Comparison of ENCODE assay signal across 29 mouse cellular contexts in genomic region chr15:27748739-27749138, GRCm38 (mm10).
DNase-seq lines count a peak whose midpoint lies in the region; ATAC-seq lines count a peak whose summit lies in the region.
"Had no signal": no experiment of that assay in that cellular context is flagged by ENCODE, and none has a peak within 500 bp of the region (broad histone marks: within the 10 kb centered on the region; RNA-seq: fewer than 3 reads in every experiment).

No protein-coding gene starts in this region.

- no peaks in the 10 kb centered on the region for H3K27me3 ChIP-seq in kidney, embryonic 16.5 days (ENCODE audit: insufficient read depth, low read length)
- H3K27me3 ChIP-seq: CH12.LX; embryonic facial prominence, embryonic 13.5 days; forebrain, embryonic 12.5 days; forebrain, embryonic 15.5 days; heart, embryonic 13.5 days; hindbrain, embryonic 15.5 days had no signal

- 77% methylated on average over 8 of the region's 8 CpGs for WGBS in kidney, embryonic 16.5 days

- H3K36me3 ChIP-seq in kidney, embryonic 16.5 days (ENCODE audit: insufficient read depth, low read length), result peaks cover 66% of the 10 kb centered on the region
- H3K36me3 ChIP-seq: G1E had no signal

- peak; percentile 36 for DNase-seq in kidney, adult 18-20 months
- no peak for DNase-seq in kidney, postnatal 10 days
- DNase-seq in kidney, adult 9 months, result peak; percentile 52
- DNase-seq in kidney, postnatal 25 days, result peak; percentile 40 to 72
- DNase-seq in lung, postnatal 36 days, result no peak
- no peak for DNase-seq in thymus, postnatal 14 days
- DNase-seq: adrenal gland, adult 8-10 months; adrenal gland, postnatal 25 days; B cell, adult 2 months; cerebellum, adult 11-12 months; cerebellum, adult 8-10 months; cerebellum, postnatal 10 days; cerebellum, postnatal 36 days; embryo, embryonic 11 days; gastrocnemius, postnatal 25 days; heart, adult 2 months; heart, postnatal 14 days; heart, postnatal 4 days had no signal

- ATAC-seq in kidney, embryonic 16.5 days (ENCODE audit: low FRiP score, low TSS enrichment), result no peak
- ATAC-seq: forebrain, embryonic 15.5 days had no signal

- H3K4me1 ChIP-seq in kidney, embryonic 16.5 days (ENCODE audit: insufficient read depth, low read length), result peaks cover 15% of the 10 kb centered on the region
- H3K4me1 ChIP-seq: forebrain, embryonic 15.5 days had no signal

- H3K4me2 ChIP-seq in kidney, embryonic 16.5 days (replicated peaks; ENCODE audit: low read depth, low read length), result no peak overlapping the region
- H3K4me2 ChIP-seq: embryonic facial prominence, embryonic 13.5 days; forebrain, embryonic 12.5 days; forebrain, embryonic 15.5 days; heart, embryonic 13.5 days; hindbrain, embryonic 15.5 days had no signal

- no peak overlapping the region for H3K4me3 ChIP-seq in kidney, embryonic 16.5 days (ENCODE audit: low read length)
- H3K4me3 ChIP-seq: embryonic facial prominence, embryonic 10.5 days; embryonic facial prominence, embryonic 13.5 days; erythroblast, embryonic 14.5 days; forebrain, embryonic 12.5 days; forebrain, embryonic 15.5 days; heart, adult 2 months; heart, embryonic 10.5 days; heart, embryonic 13.5 days; hindbrain, embryonic 15.5 days had no signal

- H3K9me3 ChIP-seq in kidney, embryonic 16.5 days (ENCODE audit: low read length), result no peaks in the 10 kb centered on the region
- H3K9me3 ChIP-seq: embryonic facial prominence, embryonic 10.5 days; embryonic facial prominence, embryonic 13.5 days; forebrain, embryonic 12.5 days; forebrain, embryonic 15.5 days; heart, embryonic 10.5 days; heart, embryonic 13.5 days; hindbrain, embryonic 15.5 days had no signal

- H3K27ac ChIP-seq in kidney, embryonic 16.5 days (ENCODE audit: low read length), result no peak overlapping the region
- H3K27ac ChIP-seq: embryonic facial prominence, embryonic 10.5 days; embryonic facial prominence, embryonic 13.5 days; forebrain, embryonic 12.5 days; forebrain, embryonic 15.5 days; heart, adult 2 months; heart, embryonic 10.5 days; heart, embryonic 13.5 days; hindbrain, embryonic 15.5 days had no signal

- H3K9ac ChIP-seq in kidney, embryonic 16.5 days (replicated peaks; ENCODE audit: low read length), result no peak overlapping the region
- H3K9ac ChIP-seq: embryonic facial prominence, embryonic 13.5 days; forebrain, embryonic 12.5 days; forebrain, embryonic 15.5 days; heart, embryonic 13.5 days; hindbrain, embryonic 15.5 days had no signal

Comparison
In these comparisons a context has a peak if more than half of its experiments do, and no peak if none do; other contexts are left out.
1. DNase-seq: peak in kidney, adult 18-20 months (single experiment), kidney, adult 9 months (single experiment) and kidney, postnatal 25 days (2 of 2); none in kidney, postnatal 10 days (single experiment), lung, postnatal 36 days (single experiment) and thymus, postnatal 14 days (single experiment).